Mouse (Mus musculus) thymus, adult 2 months (tissue): ENCODE measurements around the gene Pced1a. TPM values are rescaled to one million over a fixed set of nuclear protein-coding genes. Genes with fewer than 3 reads are reported as not detected.

Experiments
- DNase-seq: peaks from one replicate; pipeline ENCODE4 v3.0.0; 2021
- H3K27ac ChIP-seq: fragments of 200-500 bp; 2 replicates; pipeline ENCODE4 v1.5.1; 2012; ENCODE audit warnings: low read length, control low read depth; ENCODE audit not compliant: control insufficient read depth, insufficient read depth
- H3K27me3 ChIP-seq: fragments of 200-500 bp; 2 replicates; pipeline ENCODE4 v1.6.1; 2012; ENCODE audit warnings: mild to moderate bottlenecking, low read length, moderate library complexity, mixed read lengths; ENCODE audit not compliant: control insufficient read depth, insufficient read depth
- H3K36me3 ChIP-seq: fragments of 200-500 bp; 2 replicates; pipeline ENCODE4 v1.6.1; 2012; ENCODE audit warnings: mild to moderate bottlenecking, low read length, moderate library complexity; ENCODE audit not compliant: control insufficient read depth, insufficient read depth
- H3K4me1 ChIP-seq: fragments of 200-500 bp; replicated peaks from 2 replicates; pipeline ENCODE4 v1.6.1; 2012; ENCODE audit warnings: low read length; ENCODE audit not compliant: control insufficient read depth, insufficient read depth
- H3K4me3 ChIP-seq: fragments of 200-500 bp; 2 replicates; pipeline ENCODE4 v1.5.1; 2012; ENCODE audit warnings: mild to moderate bottlenecking, low read length, control low read depth, moderate library complexity; ENCODE audit not compliant: control insufficient read depth, insufficient read depth
- CTCF ChIP-seq: fragments of 200-500 bp; IDR thresholded peaks from 2 replicates; pipeline ENCODE4 v1.5.1; 2012; ENCODE audit warnings: mild to moderate bottlenecking, control low read depth, low read length, moderate library complexity, borderline replicate concordance; ENCODE audit not compliant: control insufficient read depth, poor library complexity, insufficient read depth; ENCODE audit errors: extremely low read depth
- POLR2A ChIP-seq: fragments of 200-500 bp; IDR thresholded peaks from 2 replicates; pipeline ENCODE4 v1.6.1; 2012; ENCODE audit warnings: mild to moderate bottlenecking, low read length, control low read depth, moderate library complexity; ENCODE audit not compliant: control insufficient read depth, poor library complexity, insufficient read depth; ENCODE audit errors: extremely low read depth
- WGBS: fragments of 180-500 bp; shearing (Covaris S2); methylation state at CpG from one replicate; pipeline ENCODE4 v1.1.7; 2018; 5-methylcytosine and 5-hydroxymethylcytosine counted together
- polyA plus RNA-seq: library from polyadenylated mRNA; depleted of rRNA; stranded (reverse); fragments of >200 nt; gene quantifications from 2 replicates; pipeline ENCODE4 v1.2.3, GENCODE M21; 2012

Gene Pced1a
- polyA plus RNA-seq, 1 experiment = 44.7 TPM

- TF ChIP-seq CTCF (no peak), POLR2A (no peak)
- no peak overlapping the region for H3K4me3 ChIP-seq
- H3K27ac ChIP-seq = no peak overlapping the region
- 83% methylated on average over 2 of the region's 2 CpGs for WGBS
- H3K36me3 ChIP-seq = no peaks in the 10 kb centered on the region
- H3K27me3 ChIP-seq = no peaks in the 10 kb centered on the region
- peaks cover 2% of the 10 kb centered on the region; the same call in 1 of the 2 replicates for H3K4me1 ChIP-seq
- DNase-seq = no peak
Measured at GRCm38 (mm10) chr2:130429851-130430250, 5.3 kb upstream of the Pced1a start.

- Histone ChIP-seq H3K4me3 (no peak overlapping the region), H3K4me1 (peaks cover 7% of the 10 kb centered on the region), H3K36me3 (no peaks in the 10 kb centered on the region), H3K27ac (no peak overlapping the region), H3K27me3 (no peaks in the 10 kb centered on the region)
- DNase-seq = no peak
- TF ChIP-seq POLR2A (no peak), CTCF (no peak)
- 25% methylated on average over 5 of the region's 5 CpGs for WGBS
Measured at GRCm38 (mm10) chr2:130425112-130425511, 611 bp upstream of the Pced1a start.

- TF ChIP-seq POLR2A (peak; percentile 39; the same call in 1 of the 2 replicates), CTCF (no peak)
- no peaks in the 10 kb centered on the region for H3K36me3 ChIP-seq
- no peaks in the 10 kb centered on the region for H3K27me3 ChIP-seq
- H3K27ac ChIP-seq = peak overlapping the region; percentile 12; the same call in 1 of the 2 replicates
- peaks cover 7% of the 10 kb centered on the region for H3K4me1 ChIP-seq
- DNase-seq = peak; percentile 83
- peak overlapping the region; percentile 83 for H3K4me3 ChIP-seq
- WGBS = 18% methylated on average over 49 of the region's 49 CpGs
Measured at GRCm38 (mm10) chr2:130423397-130424125, 940 bp downstream of the Pced1a start.

GRCm38 (mm10) chr2:130421781-130422620, 2.5 kb downstream of the Pced1a start:
- no peaks in the 10 kb centered on the region for H3K27me3 ChIP-seq
- H3K4me3 ChIP-seq = no peak overlapping the region
- TF ChIP-seq POLR2A = no peak
- TF ChIP-seq CTCF = no peak
- DNase-seq = no peak
- H3K4me1 ChIP-seq = peaks cover 7% of the 10 kb centered on the region
- H3K36me3 ChIP-seq = no peaks in the 10 kb centered on the region
- H3K27ac ChIP-seq = no peak overlapping the region
- WGBS = 95% methylated on average over 26 of the region's 26 CpGs

- H3K4me3 ChIP-seq = no peak overlapping the region
- no peak overlapping the region for H3K27ac ChIP-seq
- TF ChIP-seq CTCF (no peak), POLR2A (no peak)
- no peaks in the 10 kb centered on the region for H3K4me1 ChIP-seq
- no peaks in the 10 kb centered on the region for H3K36me3 ChIP-seq
- 84% methylated on average over 6 of the region's 6 CpGs for WGBS
- no peak for DNase-seq
- no peaks in the 10 kb centered on the region for H3K27me3 ChIP-seq
Measured at GRCm38 (mm10) chr2:130414094-130414856, 10.2 kb downstream of the Pced1a start.

GRCm38 (mm10) chr2:130412775-130413174, 11.7 kb downstream of the Pced1a start:
- 93% methylated on average over 3 of the region's 3 CpGs for WGBS
- no peak for DNase-seq
- Histone ChIP-seq H3K4me3 (no peak overlapping the region), H3K27me3 (no peaks in the 10 kb centered on the region), H3K36me3 (no peaks in the 10 kb centered on the region), H3K27ac (no peak overlapping the region), H3K4me1 (no peaks in the 10 kb centered on the region)
- TF ChIP-seq CTCF (no peak), POLR2A (no peak)
